Mouse (Mus musculus): ENCODE measurements around the gene Thnsl2. TPM values are rescaled to one million over a fixed set of nuclear protein-coding genes. Genes with fewer than 3 reads are reported as not detected.

Thnsl2 gene
- polyA plus RNA-seq, 1 experiment: 2.5 TPM

GRCm38 (mm10) chr6:71154861-71155260 lies 10.6 kb upstream of the Thnsl2 start:
- no peak for DNase-seq (ENCODE audit: low read depth in 1 of 2, low spot score in 2 of 2)
- Histone ChIP-seq H3K4me1 (ENCODE audit: control insufficient read depth, insufficient read depth, insufficient read length) (no peaks in the 10 kb centered on the region), H3K4me3 (ENCODE audit: extremely low read depth, insufficient read depth, insufficient read length) (no peak overlapping the region), H3K27me3 (ENCODE audit: control insufficient read depth, insufficient read depth, low read length) (no peaks in the 10 kb centered on the region), H3K36me3 (ENCODE audit: control insufficient read depth, insufficient read depth, low read length) (no peaks in the 10 kb centered on the region), H3K27ac (ENCODE audit: insufficient read depth, low read length) (no peak overlapping the region)
- TF ChIP-seq POLR2A (IDR thresholded peaks at IDR 0.05; ENCODE audit: low read depth, low read length): no peak
- no peak for TF ChIP-seq CTCF (IDR thresholded peaks at IDR 0.05; ENCODE audit: extremely low read depth, insufficient read depth, insufficient read length, insufficient replicate concordance)
- 80% methylated on average over 6 of the region's 6 CpGs for WGBS

GRCm38 (mm10) chr6:71153486-71153885 lies 9.2 kb upstream of the Thnsl2 start:
- no peak for TF ChIP-seq POLR2A (IDR thresholded peaks at IDR 0.05; ENCODE audit: low read depth, low read length)
- TF ChIP-seq CTCF (IDR thresholded peaks at IDR 0.05; ENCODE audit: extremely low read depth, insufficient read depth, insufficient read length, insufficient replicate concordance): no peak
- Histone ChIP-seq H3K36me3 (ENCODE audit: control insufficient read depth, insufficient read depth, low read length) (no peaks in the 10 kb centered on the region), H3K27ac (ENCODE audit: insufficient read depth, low read length) (no peak overlapping the region), H3K4me3 (ENCODE audit: extremely low read depth, insufficient read depth, insufficient read length) (no peak overlapping the region), H3K27me3 (ENCODE audit: control insufficient read depth, insufficient read depth, low read length) (no peaks in the 10 kb centered on the region), H3K4me1 (ENCODE audit: control insufficient read depth, insufficient read depth, insufficient read length) (no peaks in the 10 kb centered on the region)
- 86% methylated on average over 4 of the region's 4 CpGs for WGBS
- DNase-seq (ENCODE audit: low read depth in 1 of 2, low spot score in 2 of 2): no peak

GRCm38 (mm10) chr6:71151098-71151497 lies 6.9 kb upstream of the Thnsl2 start:
- H3K4me1 ChIP-seq (ENCODE audit: control insufficient read depth, insufficient read depth, insufficient read length): 0 out of 2 replicates have a peak, but pooled peaks cover 2% of the 10 kb centered on the region
- H3K4me3 ChIP-seq (ENCODE audit: extremely low read depth, insufficient read depth, insufficient read length): no peak overlapping the region
- no peak for TF ChIP-seq CTCF (IDR thresholded peaks at IDR 0.05; ENCODE audit: extremely low read depth, insufficient read depth, insufficient read length, insufficient replicate concordance)
- no peak for TF ChIP-seq POLR2A (IDR thresholded peaks at IDR 0.05; ENCODE audit: low read depth, low read length)
- H3K27ac ChIP-seq (ENCODE audit: insufficient read depth, low read length): no peak overlapping the region
- 71% methylated on average over 10 of the region's 10 CpGs for WGBS
- DNase-seq (ENCODE audit: low read depth in 1 of 2, low spot score in 2 of 2): no peak
- no peaks in the 10 kb centered on the region for H3K36me3 ChIP-seq (ENCODE audit: control insufficient read depth, insufficient read depth, low read length)
- H3K27me3 ChIP-seq (ENCODE audit: control insufficient read depth, insufficient read depth, low read length): no peaks in the 10 kb centered on the region

GRCm38 (mm10) chr6:71149534-71149933 lies 5.3 kb upstream of the Thnsl2 start:
- no peak overlapping the region for H3K27ac ChIP-seq (ENCODE audit: insufficient read depth, low read length)
- TF ChIP-seq POLR2A (IDR thresholded peaks at IDR 0.05; ENCODE audit: low read depth, low read length) (no peak), CTCF (IDR thresholded peaks at IDR 0.05; ENCODE audit: extremely low read depth, insufficient read depth, insufficient read length, insufficient replicate concordance) (peak; percentile 70; the same call in 1 of the 2 replicates)
- 17% methylated on average over 5 of the region's 5 CpGs for WGBS
- 0 out of 2 replicates have a peak, but pooled peaks cover 2% of the 10 kb centered on the region for H3K4me1 ChIP-seq (ENCODE audit: control insufficient read depth, insufficient read depth, insufficient read length)
- DNase-seq (ENCODE audit: low read depth in 1 of 2, low spot score in 2 of 2): peak in 1 of 2 experiments; percentile 42
- H3K27me3 ChIP-seq (ENCODE audit: control insufficient read depth, insufficient read depth, low read length): no peaks in the 10 kb centered on the region
- no peaks in the 10 kb centered on the region for H3K36me3 ChIP-seq (ENCODE audit: control insufficient read depth, insufficient read depth, low read length)
- no peak overlapping the region for H3K4me3 ChIP-seq (ENCODE audit: extremely low read depth, insufficient read depth, insufficient read length)

- Histone ChIP-seq H3K27me3 (ENCODE audit: control insufficient read depth, insufficient read depth, low read length) (peaks cover 2% of the 10 kb centered on the region; the same call in 1 of the 2 replicates), H3K4me3 (ENCODE audit: extremely low read depth, insufficient read depth, insufficient read length) (no peak overlapping the region), H3K27ac (ENCODE audit: insufficient read depth, low read length) (no peak overlapping the region), H3K36me3 (ENCODE audit: control insufficient read depth, insufficient read depth, low read length) (no peaks in the 10 kb centered on the region), H3K4me1 (ENCODE audit: control insufficient read depth, insufficient read depth, insufficient read length) (peaks cover 2% of the 10 kb centered on the region; the same call in 1 of the 2 replicates)
- no peak for DNase-seq (ENCODE audit: low read depth in 1 of 2, low spot score in 2 of 2)
- TF ChIP-seq POLR2A (IDR thresholded peaks at IDR 0.05; ENCODE audit: low read depth, low read length) (no peak), CTCF (IDR thresholded peaks at IDR 0.05; ENCODE audit: extremely low read depth, insufficient read depth, insufficient read length, insufficient replicate concordance) (no peak)
- 67% methylated on average over 6 of the region's 6 CpGs for WGBS
Observed at GRCm38 (mm10) chr6:71148336-71148735, 4.1 kb upstream of the Thnsl2 start.

GRCm38 (mm10) chr6:71145288-71145989 lies 1.2 kb upstream of the Thnsl2 start:
- no peaks in the 10 kb centered on the region for H3K36me3 ChIP-seq (ENCODE audit: control insufficient read depth, insufficient read depth, low read length)
- no peak for DNase-seq (ENCODE audit: low read depth in 1 of 2, low spot score in 2 of 2)
- no peak overlapping the region for H3K27ac ChIP-seq (ENCODE audit: insufficient read depth, low read length)
- H3K27me3 ChIP-seq (ENCODE audit: control insufficient read depth, insufficient read depth, low read length): peaks cover 2% of the 10 kb centered on the region; the same call in 1 of the 2 replicates
- peaks cover 2% of the 10 kb centered on the region; the same call in 1 of the 2 replicates for H3K4me1 ChIP-seq (ENCODE audit: control insufficient read depth, insufficient read depth, insufficient read length)
- 87% methylated on average over 3 of the region's 3 CpGs for WGBS
- no peak overlapping the region for H3K4me3 ChIP-seq (ENCODE audit: extremely low read depth, insufficient read depth, insufficient read length)
- TF ChIP-seq CTCF (IDR thresholded peaks at IDR 0.05; ENCODE audit: extremely low read depth, insufficient read depth, insufficient read length, insufficient replicate concordance) (no peak), POLR2A (IDR thresholded peaks at IDR 0.05; ENCODE audit: low read depth, low read length) (no peak)
